Mouse (Mus musculus) embryonic facial prominence, embryonic 12.5 days (tissue): Measurements from ENCODE around the gene Trappc4. TPM values are rescaled to one million over a fixed set of nuclear protein-coding genes. Genes with fewer than 3 reads are reported as not detected.
"Not testable (repeated sequence)": the region's sequence is repeated elsewhere in the genome, so short reads cannot be mapped to it uniquely, and the experiment has no call there.

Experiments
- ATAC-seq: fragments of 200-750 bp; cut with Nextera tagmentation; 2 replicates; pipeline ENCODE4 v1.8.0; 2017; ENCODE audit not compliant: insufficient number of reproducible peaks, insufficient read depth, low FRiP score, low TSS enrichment
- H3K27ac ChIP-seq: fragments of 300-500 bp; sonication (generic); 2 replicates; pipeline ENCODE4 v1.5.1; 2016; ENCODE audit warnings: mild to moderate bottlenecking
- H3K27me3 ChIP-seq: fragments of 300-500 bp; sonication (generic); 2 replicates; pipeline ENCODE4 v1.6.1; 2016; ENCODE audit warnings: mild to moderate bottlenecking, moderate library complexity
- H3K36me3 ChIP-seq: fragments of 300-500 bp; sonication (generic); 2 replicates; pipeline ENCODE4 v1.6.1; 2016; ENCODE audit warnings: mild to moderate bottlenecking
- H3K4me1 ChIP-seq: fragments of 300-500 bp; sonication (generic); 2 replicates; pipeline ENCODE4 v1.6.1; 2016
- H3K4me2 ChIP-seq: fragments of 300-500 bp; sonication (generic); replicated peaks from 2 replicates; pipeline ENCODE4 v1.6.1; 2016; ENCODE audit warnings: mild to moderate bottlenecking, moderate library complexity
- H3K4me3 ChIP-seq: fragments of 300-500 bp; sonication (generic); 2 replicates; pipeline ENCODE4 v1.5.1; 2016; ENCODE audit warnings: mild to moderate bottlenecking
- H3K9ac ChIP-seq: fragments of 300-500 bp; sonication (generic); 2 replicates; pipeline ENCODE4 v1.6.1; 2016; ENCODE audit warnings: mild to moderate bottlenecking, moderate library complexity
- H3K9me3 ChIP-seq: fragments of 300-500 bp; sonication (generic); 2 replicates; pipeline ENCODE4 v1.6.1; 2016; ENCODE audit warnings: mild to moderate bottlenecking, moderate library complexity
- WGBS: fragments of 180-500 bp; shearing (Covaris S2); methylation state at CpG from one replicate; pipeline ENCODE4 v1.1.7; 2016; 5-methylcytosine and 5-hydroxymethylcytosine counted together
- polyA plus RNA-seq: library from polyadenylated mRNA; unstranded; fragments of >200 nt; fragmentation: Nextera tagmentation; extraction: Ambion mirVana; gene quantifications from 2 replicates; pipeline ENCODE4 v1.2.1, GENCODE M21; 2016

The Trappc4 gene
- 173 and 176 TPM in 2 replicates for polyA plus RNA-seq

DNA sequence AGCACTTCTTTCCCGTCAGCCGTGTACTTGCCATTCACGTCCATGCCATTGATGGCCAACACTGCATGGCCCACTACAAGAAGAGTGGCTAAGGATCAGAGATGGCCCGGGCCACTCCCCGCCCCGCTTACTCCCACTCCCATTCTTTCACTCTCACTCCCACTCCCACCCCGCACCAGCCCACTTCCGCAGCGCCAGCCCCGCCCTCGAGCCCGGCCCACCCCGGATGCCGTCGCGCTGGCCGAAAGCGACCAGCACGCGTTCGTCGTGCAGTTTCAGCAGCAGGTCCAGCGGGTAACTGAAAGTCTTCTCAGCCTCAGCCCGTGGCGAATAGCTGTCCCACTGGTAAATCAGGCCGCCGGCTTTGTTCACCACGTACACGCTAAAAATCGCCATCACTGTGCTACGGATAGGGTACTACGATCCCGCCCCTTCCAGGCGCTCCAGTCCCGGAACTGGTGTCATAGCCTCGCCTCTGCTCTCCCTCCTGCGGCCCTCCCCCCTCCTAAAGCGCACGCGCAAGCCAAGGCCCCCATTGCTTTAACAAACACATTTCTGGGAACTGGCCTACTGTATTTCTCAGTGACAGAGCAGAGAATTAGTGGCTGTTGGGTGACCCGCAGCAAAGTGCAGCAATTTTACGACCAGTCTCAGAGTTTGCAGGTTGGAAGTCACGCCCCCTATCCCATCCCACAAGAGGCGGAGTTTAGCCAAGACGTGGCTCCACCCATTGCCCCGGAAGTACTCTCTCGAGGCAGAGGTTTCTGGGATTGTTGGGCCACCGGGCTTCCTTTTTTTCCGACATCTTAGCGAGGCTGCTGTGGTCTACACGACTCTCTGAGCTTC, at the start of gene Trappc4, which contains the start of gene Rps25:
Gene Trappc4, minus strand, starts transcription at position 695 of the 846 bp plus-strand sequence.
Gene Rps25, plus strand, starts transcription at position 234 of the 846 bp plus-strand sequence.
- Histone ChIP-seq H3K9ac (peak within 1 kb of the TSS; percentile 72), H3K36me3 (peaks cover 64% of the 10 kb centered on the region), H3K27ac (peak within 1 kb of the TSS; percentile 95), H3K27me3 (no peaks in the 10 kb centered on the region), H3K4me3 (peak within 1 kb of the TSS; percentile 64), H3K4me1 (peaks cover 10% of the 10 kb centered on the region), H3K9me3 (no peaks in the 10 kb centered on the region), H3K4me2 (peak within 1 kb of the TSS; percentile 66)
- peak; percentile 90 for ATAC-seq
- WGBS: under 1% methylated on average over 51 of the region's 51 CpGs

DNA sequence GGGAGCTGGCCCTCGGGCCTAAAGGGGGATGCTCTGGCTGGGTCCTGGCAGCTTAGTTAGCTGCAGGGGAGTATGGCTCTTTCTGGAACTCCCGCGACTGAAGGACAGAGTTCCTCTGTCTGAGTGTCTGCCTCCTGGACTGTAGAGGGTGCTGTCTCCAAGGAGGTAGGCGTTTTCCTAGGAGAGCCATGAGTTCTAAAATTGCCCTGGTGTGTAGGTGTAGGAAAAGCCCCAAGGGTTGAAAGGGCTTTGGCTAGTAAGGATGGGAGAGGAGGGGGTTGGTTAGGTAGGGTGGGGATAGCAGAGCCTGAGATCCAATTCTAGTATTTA, 47.5 kb upstream of the Trappc4 start, which contains the start of gene Upk2:
Gene Upk2, minus strand, starts transcription at position 86 of the 330 bp plus-strand sequence.
- 0 out of 2 replicates have a peak within 1 kb of the TSS, but pooled peaks have one; percentile 14 for H3K4me2 ChIP-seq
- H3K4me1 ChIP-seq: peaks cover 16% of the 10 kb centered on the region
- peaks cover 11% of the 10 kb centered on the region for H3K27me3 ChIP-seq
- 19% methylated on average over 4 of the region's 4 CpGs for WGBS
- ATAC-seq: no peak
- H3K9me3 ChIP-seq: no peaks in the 10 kb centered on the region
- no peak within 1 kb of the TSS for H3K9ac ChIP-seq
- no peak within 1 kb of the TSS for H3K27ac ChIP-seq
- no peak within 1 kb of the TSS for H3K4me3 ChIP-seq
- no peaks in the 10 kb centered on the region for H3K36me3 ChIP-seq

DNA sequence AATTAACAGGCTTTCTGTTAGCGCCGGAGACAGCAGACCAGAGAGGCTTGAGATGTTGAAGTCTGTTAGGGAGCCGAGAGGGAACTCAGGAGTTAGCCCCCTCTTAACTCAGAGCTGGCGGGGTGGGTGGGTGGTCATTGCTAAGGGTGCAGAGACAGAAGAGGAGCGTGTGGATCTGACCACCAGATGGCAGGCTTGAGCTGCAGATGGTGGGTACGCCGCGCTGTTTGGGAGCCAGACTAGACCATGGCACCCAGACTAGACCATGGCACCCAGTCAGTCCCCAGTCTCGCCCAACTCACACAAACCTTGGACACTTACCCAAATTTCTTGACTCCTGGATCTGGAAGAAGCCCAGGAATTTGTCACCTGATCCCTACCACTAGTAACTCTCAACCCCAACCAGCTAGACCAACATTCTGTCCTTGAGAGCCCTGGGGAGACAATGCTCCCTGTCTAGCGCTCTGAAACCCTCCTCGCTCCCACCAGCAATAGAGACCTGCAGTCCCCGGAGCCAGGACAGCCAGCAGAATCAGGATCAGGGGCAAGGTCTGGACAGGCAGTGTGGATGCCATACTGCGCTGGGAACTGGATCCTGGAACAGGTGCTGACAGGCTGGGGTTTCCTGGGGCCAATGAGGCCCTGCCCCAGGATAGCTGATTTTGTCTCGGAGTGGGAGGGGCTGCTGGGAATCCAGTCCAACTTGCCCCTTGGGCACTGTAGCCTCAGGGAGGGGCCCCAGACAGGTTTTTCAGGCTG, 46.9 kb upstream of the Trappc4 start:
- peak; percentile 87 for ATAC-seq
- Histone ChIP-seq H3K27me3 (peaks cover 11% of the 10 kb centered on the region), H3K9ac (no peak overlapping the region), H3K27ac (no peak overlapping the region), H3K36me3 (no peaks in the 10 kb centered on the region), H3K4me3 (no peak overlapping the region), H3K4me1 (peaks cover 16% of the 10 kb centered on the region), H3K4me2 (0 out of 2 replicates have a peak overlapping the region, but pooled peaks have one; percentile 14), H3K9me3 (no peaks in the 10 kb centered on the region)
- WGBS: 6% methylated on average over 14 of the region's 14 CpGs

DNA sequence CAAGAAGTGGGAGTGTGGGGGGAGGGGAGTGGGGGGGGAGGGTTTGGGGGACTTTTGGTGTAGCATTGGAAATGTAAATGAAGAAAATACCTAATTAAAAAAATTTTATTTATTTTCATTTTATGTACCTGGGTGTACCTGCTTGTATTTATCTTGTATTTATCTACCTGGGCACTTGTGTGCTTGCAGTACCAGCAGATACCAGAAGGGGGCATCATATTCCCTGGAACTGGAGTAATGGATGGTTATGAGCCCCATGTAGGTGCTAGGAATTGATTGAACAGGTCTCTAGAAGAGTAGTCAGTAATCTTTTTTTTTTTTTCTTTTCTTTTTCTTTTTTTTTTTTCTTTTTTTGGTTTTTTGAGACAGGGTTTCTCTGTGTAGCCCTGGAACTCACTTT, 43.0 kb upstream of the Trappc4 start:
- H3K36me3 ChIP-seq: no peaks in the 10 kb centered on the region
- no peaks in the 10 kb centered on the region for H3K9me3 ChIP-seq
- no peak overlapping the region for H3K27ac ChIP-seq
- peaks cover 11% of the 10 kb centered on the region for H3K27me3 ChIP-seq
- no peak for ATAC-seq
- no peaks in the 10 kb centered on the region for H3K4me1 ChIP-seq
- H3K4me3 ChIP-seq: no peak overlapping the region
- H3K4me2 ChIP-seq: no peak overlapping the region
- H3K9ac ChIP-seq: no peak overlapping the region

DNA sequence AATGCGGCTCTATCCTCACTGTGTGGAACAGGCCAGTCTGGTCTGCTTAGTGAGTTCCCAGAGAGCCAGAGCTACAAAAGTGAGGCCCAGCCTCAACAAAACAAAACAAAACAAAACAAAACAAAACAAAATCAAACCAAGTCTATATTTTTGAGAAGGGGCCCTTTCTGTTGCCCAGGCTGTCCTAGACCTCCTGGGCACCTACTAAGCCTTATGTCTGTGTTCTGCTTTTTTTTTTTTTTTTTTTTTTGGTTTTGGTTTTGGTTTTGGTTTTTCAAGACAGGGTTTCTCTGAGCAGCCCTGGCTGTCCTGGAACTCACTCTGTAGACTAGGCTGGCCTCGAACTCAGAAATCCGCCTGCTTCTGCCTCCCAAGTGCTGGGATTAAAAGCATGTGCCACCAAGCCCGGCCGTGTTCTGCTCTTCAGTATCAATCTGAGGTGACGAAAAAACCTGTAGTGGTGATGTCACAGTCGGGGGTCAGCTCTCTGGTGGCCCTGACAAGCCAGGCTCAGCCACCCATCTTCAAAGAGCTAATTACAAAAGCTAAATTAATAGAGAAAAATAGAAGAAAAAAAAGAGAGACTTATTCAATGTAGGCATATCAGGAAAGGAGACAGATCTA, 37.1 kb upstream of the Trappc4 start:
- H3K9me3 ChIP-seq, ATAC-seq, H3K27ac ChIP-seq, H3K27me3 ChIP-seq, H3K4me3 ChIP-seq, H3K4me2 ChIP-seq, H3K4me1 ChIP-seq, H3K9ac ChIP-seq, H3K36me3 ChIP-seq: not testable (repeated sequence)
- WGBS: 78% methylated on average over 7 of the region's 7 CpGs

DNA sequence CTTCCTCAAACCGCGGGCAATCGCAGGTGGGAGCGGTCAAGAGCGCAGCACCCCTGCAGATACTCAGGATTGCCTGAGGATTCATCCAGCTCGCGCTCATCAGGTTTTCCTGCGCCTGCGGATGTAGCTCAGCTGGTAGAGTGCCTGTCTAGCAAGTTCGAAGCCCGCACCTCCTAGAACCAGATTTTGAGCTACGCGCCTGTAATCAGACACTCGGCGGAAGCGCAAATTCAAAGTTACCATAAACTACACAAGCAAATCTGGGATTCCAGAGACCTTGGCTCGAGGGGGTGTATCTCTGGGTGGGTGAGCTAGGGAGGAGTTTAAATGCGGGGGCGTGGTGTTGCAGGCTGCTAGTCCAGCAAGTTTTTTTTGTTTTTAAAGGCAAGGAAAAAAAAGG, 33.6 kb upstream of the Trappc4 start, which contains the start of gene Foxr1:
Gene Foxr1, minus strand, starts transcription at position 176 of the 400 bp plus-strand sequence.
- ATAC-seq: no peak
- H3K27ac ChIP-seq: no peak within 1 kb of the TSS
- no peaks in the 10 kb centered on the region for H3K4me1 ChIP-seq
- H3K27me3 ChIP-seq: no peaks in the 10 kb centered on the region
- H3K9ac ChIP-seq: no peak within 1 kb of the TSS
- no peak within 1 kb of the TSS for H3K4me3 ChIP-seq
- no peak within 1 kb of the TSS for H3K4me2 ChIP-seq
- no peaks in the 10 kb centered on the region for H3K9me3 ChIP-seq
- WGBS: 70% methylated on average over 19 of the region's 19 CpGs
- H3K36me3 ChIP-seq: no peaks in the 10 kb centered on the region

DNA sequence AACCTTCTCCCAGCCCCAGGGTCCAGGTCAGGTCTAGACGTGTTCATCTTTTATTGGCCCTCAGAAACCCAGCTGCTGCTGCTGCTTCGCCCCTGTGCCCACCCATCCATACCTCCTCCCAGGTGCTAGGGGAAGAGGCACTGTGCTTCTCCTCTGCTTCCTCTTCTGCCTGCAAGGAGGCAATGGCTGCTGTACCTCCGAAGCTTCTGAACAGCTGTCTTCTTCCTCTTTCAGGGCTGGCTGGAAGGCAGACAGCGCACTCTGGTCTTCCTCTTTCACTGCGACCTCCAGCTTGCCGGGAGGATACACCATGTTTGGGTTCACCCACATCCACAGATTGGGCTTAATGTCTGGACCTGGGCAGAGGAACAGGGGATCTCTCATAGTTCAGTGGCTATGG, 28.3 kb upstream of the Trappc4 start:
- no peaks in the 10 kb centered on the region for H3K36me3 ChIP-seq
- no peak overlapping the region for H3K9ac ChIP-seq
- no peak for ATAC-seq
- no peaks in the 10 kb centered on the region for H3K9me3 ChIP-seq
- H3K27ac ChIP-seq: no peak overlapping the region
- H3K4me3 ChIP-seq: no peak overlapping the region
- H3K4me2 ChIP-seq: no peak overlapping the region
- WGBS: 81% methylated on average over 6 of the region's 6 CpGs
- peaks cover 9% of the 10 kb centered on the region; the same call in 1 of the 2 replicates for H3K4me1 ChIP-seq
- no peaks in the 10 kb centered on the region for H3K27me3 ChIP-seq

DNA sequence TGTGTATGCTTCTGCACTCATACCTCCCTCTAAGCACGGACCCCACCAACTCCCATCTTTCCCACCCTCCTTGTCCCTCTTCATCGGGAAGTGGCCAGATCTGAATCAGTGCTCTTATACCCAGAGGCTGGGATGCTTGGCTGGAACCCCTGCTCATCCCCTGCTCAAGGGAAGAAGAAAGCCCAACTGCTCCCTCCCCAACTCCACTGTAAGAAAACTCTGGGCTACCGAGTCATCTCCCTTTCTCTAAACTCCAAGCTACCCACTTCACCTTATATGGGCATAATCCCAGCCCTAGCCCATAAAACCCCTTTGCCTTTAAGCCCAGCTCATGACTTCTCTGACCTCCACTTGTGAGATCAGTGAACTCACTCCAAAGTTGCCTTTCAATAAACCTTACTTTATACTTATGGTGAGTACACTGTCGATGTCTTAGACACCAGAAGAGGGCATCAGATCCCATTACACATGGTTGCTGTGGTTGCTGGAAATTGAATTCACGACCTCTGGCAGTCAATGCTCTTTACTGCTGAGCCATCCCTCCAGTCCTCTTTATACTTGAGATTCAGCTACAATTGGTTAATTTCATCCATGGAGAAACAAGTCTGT, 25.3 kb upstream of the Trappc4 start:
- Histone ChIP-seq H3K9me3 (no peaks in the 10 kb centered on the region), H3K4me2 (no peak overlapping the region), H3K36me3 (no peaks in the 10 kb centered on the region), H3K9ac (no peak overlapping the region), H3K27ac (no peak overlapping the region), H3K27me3 (no peaks in the 10 kb centered on the region), H3K4me3 (no peak overlapping the region), H3K4me1 (peaks cover 9% of the 10 kb centered on the region; the same call in 1 of the 2 replicates)
- 53% methylated on average over 5 of the region's 5 CpGs for WGBS
- no peak for ATAC-seq

DNA sequence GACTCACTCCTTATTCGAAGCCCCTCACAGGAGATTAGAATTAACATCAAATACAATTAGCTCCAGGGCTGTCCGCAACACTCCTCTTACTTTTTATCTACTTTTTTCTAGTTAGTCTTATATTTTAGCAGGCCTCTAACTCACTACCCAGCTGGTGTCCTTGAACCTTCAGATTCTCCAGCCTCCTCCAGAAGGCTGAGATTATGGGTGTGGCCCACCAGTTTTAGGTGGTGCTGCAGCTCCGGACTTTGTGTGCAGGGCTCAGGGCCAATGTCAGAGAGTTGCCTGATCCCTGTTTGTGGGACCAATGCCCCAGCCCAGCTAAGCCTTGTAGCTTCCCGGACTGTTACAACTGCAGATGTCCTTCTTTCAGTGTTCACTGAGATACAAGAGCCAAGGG, 16.2 kb upstream of the Trappc4 start:
- no peaks in the 10 kb centered on the region for H3K9me3 ChIP-seq
- 89% methylated on average over 4 of the region's 4 CpGs for WGBS
- no peaks in the 10 kb centered on the region for H3K36me3 ChIP-seq
- ATAC-seq: no peak
- no peaks in the 10 kb centered on the region for H3K27me3 ChIP-seq
- no peak overlapping the region for H3K27ac ChIP-seq
- H3K9ac ChIP-seq: no peak overlapping the region
- no peaks in the 10 kb centered on the region for H3K4me1 ChIP-seq
- H3K4me3 ChIP-seq: no peak overlapping the region
- no peak overlapping the region for H3K4me2 ChIP-seq

DNA sequence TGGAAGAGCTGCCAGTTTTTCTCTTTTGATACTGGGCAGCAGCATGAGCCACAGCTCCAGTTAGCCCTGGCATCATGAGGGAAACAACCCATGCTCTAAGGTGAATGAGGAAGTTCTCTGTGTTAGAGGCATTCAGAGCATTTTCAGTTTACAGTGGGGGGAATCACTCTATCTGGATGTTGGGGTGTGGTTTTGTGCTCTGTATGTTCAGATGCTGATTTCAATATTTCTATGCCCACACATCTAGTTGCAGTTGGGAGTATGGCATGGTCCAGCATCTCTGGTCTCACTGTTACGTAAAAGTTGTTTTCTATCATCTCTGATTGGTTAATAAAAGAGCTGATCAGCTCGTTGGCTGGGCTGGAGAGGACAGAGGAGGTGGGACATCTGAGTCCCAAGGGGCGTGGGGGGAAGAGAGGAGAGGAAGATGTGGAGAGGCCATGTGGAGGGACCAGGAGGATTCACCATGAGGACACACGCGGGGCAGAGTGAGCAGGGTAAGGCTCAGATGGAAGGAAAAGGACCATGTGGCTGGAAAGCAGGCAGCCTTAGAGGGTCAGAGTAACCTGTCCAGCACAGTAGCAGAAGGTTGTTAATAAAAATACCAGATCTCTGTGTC, 13.0 kb upstream of the Trappc4 start:
- no peak overlapping the region for H3K4me3 ChIP-seq
- no peak overlapping the region for H3K4me2 ChIP-seq
- peaks cover 5% of the 10 kb centered on the region for H3K4me1 ChIP-seq
- no peak overlapping the region for H3K27ac ChIP-seq
- no peaks in the 10 kb centered on the region for H3K36me3 ChIP-seq
- WGBS: 72% methylated on average over 5 of the region's 5 CpGs
- H3K9ac ChIP-seq: no peak overlapping the region
- H3K9me3 ChIP-seq: no peaks in the 10 kb centered on the region
- ATAC-seq: no peak
- H3K27me3 ChIP-seq: no peaks in the 10 kb centered on the region

DNA sequence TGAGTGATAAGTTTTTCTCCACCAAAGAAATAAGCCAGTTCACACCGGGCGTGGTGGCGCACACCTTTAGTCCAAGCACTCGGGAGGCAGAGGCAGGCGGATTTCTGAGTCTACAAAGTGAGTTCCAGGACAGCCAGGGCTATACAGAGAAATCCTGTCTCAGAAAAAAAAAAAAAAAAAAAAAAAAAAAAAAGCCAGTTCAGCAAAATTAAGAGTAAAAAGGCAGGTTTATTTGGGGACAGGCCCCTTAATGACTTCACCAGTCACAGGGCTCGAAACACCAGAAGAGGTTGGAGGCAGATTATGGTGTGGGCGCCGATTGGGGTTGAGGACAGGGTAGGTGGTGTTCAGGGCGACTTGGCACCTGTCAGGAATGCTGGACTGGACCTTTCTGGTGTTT, 12.3 kb upstream of the Trappc4 start:
- not testable (repeated sequence) for H3K27ac ChIP-seq, H3K27me3 ChIP-seq, H3K4me1 ChIP-seq, H3K36me3 ChIP-seq, H3K9me3 ChIP-seq, ATAC-seq, H3K9ac ChIP-seq, H3K4me3 ChIP-seq, H3K4me2 ChIP-seq
- 93% methylated on average over 9 of the region's 9 CpGs for WGBS
